Mouse (Mus musculus): Measurements from ENCODE around the gene Set.
"Not testable (repeated sequence)": the region's sequence is repeated elsewhere in the genome, so short reads cannot be mapped to it uniquely, and the experiment has no call there.

Gene Set

DNA sequence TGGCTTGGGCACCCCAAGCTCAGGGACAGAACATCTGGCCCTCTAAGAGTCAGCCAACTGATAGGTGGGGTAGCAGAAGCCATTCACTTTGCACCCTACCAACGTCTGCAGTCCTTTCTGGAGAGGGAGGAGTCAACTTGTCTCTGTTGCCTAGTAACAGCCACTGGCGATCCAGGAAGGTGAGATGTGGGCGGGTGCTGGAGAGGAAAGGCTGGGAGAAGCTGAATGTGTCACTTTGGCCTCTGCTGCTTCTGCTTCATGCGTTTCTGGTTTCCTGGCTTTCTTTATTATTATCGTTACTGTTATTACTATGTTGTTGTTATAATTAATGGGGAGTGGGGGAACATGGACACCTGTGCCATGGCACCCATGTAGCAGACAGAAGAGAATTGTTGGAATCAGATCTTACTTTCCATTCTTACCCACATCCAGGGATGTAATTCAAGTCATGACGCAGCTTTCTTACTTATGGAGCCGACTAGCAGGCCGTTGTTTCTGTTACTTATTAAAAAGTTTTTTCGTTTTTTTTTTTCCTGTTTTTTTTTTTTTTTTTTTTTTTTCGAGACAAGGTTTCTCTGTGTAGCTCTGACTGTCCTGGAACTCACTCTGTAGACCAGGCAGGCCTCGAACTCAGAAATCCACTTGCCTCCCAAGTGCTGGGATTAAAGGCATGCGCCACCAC is at the start of gene Set:
Gene Set, plus strand, starts transcription at position 156 of the 682 bp plus-strand sequence.
- ATAC-seq (ENCODE audit: low TSS enrichment) = no peak

- ATAC-seq (ENCODE audit: low TSS enrichment) = no peak
Measured at GRCm38 (mm10) chr2:30009101-30009500, 48.1 kb upstream of the Set start.

DNA sequence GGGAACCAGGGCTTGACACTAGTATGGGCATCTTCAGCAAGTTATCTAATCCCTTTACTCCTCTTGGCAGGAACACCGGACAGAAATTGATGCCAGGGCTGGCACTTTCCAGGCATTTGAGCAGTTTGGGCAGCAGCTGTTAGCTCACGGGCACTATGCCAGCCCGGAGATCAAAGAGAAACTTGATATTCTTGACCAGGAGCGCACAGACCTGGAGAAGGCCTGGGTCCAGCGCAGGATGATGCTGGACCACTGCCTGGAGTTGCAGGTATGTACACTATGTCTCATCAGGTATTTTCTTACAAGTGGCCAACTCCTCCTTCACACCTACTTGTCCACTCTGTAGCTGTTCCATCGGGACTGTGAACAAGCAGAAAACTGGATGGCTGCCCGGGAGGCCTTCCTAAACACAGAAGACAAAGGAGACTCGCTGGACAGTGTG is 46.3 kb upstream of the Set start:
- no peak for ATAC-seq (ENCODE audit: low TSS enrichment)

- ATAC-seq (ENCODE audit: low TSS enrichment) = peak; percentile 57; the same call in 1 of the 2 replicates
Measured at GRCm38 (mm10) chr2:30014326-30014966, 42.7 kb upstream of the Set start.

DNA sequence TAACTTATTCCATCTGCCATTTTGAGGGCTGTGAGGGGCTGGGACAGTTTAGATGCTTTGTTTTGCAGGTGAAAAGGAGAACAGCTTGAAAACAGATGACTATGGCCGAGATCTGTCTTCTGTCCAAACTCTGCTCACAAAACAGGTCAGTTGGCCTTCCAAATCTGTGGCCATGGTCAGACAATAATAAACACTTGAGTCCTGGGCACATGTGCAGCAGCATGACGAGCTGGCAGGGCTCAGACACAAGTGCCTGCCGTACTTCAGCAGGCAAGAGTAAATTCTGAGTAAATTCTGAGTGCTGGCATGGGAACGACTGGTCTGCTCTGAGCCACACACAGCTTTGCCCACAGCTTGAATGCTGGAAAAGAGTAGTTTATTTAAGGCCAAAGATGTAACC is 31.7 kb upstream of the Set start:
- ATAC-seq (ENCODE audit: low TSS enrichment) = no peak

DNA sequence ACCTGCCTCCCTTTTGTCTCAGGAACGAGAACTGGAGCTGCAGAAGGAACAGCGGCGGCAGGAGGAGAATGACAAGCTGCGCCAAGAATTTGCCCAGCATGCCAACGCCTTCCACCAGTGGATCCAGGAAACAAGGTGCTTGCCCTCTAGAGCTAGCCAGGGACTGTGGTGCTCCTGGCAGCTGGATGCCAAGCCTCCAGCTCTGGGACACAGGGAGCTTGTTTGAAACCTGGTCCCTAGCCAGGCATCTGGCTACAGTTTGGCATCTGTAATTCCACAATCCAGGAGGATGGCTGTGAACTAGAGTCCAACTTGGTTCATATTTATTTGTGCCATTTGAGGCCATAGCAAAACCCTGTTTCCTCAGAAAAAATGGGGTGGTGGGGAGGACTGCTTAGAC is 30.2 kb upstream of the Set start:
- ATAC-seq (ENCODE audit: low TSS enrichment) = no peak

DNA sequence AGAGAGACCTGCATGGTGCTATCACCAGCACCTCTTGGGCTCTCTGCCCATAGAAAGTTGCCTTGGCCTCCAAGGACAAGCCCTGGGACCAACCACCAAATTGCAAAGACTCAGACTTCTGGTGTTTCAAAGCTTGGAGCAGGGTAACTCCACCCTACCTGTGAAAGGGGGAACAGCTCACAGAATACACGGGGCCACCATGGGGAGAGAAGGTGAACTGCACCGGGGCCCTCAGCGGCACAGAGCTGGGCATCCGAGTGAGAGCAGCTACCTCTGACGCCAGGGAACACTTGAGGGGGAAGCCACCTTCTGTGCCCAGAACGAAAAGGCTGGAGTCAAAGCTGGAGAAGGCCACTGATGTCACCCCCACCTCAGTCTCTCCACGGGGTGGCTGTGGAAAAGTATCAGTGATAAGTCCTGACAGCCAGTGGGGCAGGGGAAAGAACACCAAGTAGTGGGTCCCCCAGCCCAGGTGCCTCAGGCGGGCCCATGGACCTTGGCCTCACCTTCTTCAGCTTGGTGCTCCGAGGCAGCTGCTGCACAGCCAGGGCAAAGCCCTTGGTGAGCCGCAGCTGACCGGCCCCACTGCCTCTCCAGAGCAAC is 24.8 kb upstream of the Set start:
- ATAC-seq (ENCODE audit: low TSS enrichment) = peak; percentile 70

DNA sequence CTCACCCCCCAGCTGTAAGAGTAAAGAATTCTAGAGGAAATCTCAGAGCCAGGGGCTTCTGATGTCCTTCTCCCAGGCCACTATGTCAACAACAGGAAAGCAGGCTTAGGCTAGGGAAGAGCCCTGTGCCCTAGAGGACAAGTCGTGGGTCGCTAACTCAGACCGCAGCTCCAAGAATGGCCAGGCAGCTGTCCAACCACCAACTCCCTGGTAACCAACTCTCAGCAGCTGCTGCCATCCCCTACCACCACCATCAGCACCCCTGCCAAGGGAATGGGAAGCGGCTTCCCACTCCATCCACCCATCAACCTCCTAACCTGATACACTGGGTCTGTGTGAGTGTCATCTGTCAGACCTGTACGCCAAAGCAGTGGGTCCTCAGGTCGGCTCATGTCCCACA is 24.2 kb upstream of the Set start:
- ATAC-seq (ENCODE audit: low TSS enrichment) = no peak; the same call in 1 of the 2 replicates

DNA sequence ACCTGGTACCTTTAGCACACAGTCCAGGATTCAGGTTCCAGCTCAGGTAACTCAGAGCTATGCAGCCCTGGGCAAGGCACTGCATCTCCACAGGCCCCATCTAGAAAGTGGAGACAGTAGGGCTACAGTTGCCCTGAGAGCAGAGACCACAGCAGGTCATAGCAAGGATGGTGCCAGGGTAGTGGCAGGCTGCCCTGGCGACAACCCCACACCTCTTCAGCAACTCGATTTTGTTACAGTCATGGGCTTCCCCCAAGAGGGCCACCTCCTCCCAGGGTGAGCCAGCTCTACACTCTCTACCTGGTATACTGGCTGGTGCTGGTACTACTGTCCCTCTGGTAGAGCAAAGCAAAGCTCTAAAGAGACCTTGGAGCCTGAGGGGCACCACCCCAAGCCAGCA is 19.4 kb upstream of the Set start:
- ATAC-seq (ENCODE audit: low TSS enrichment) = no peak

GRCm38 (mm10) chr2:30038370-30038769 is 18.8 kb upstream of the Set start:
- no peak for ATAC-seq (ENCODE audit: low TSS enrichment)

GRCm38 (mm10) chr2:30039687-30040086 is 17.5 kb upstream of the Set start:
- no peak for ATAC-seq (ENCODE audit: low TSS enrichment)

DNA sequence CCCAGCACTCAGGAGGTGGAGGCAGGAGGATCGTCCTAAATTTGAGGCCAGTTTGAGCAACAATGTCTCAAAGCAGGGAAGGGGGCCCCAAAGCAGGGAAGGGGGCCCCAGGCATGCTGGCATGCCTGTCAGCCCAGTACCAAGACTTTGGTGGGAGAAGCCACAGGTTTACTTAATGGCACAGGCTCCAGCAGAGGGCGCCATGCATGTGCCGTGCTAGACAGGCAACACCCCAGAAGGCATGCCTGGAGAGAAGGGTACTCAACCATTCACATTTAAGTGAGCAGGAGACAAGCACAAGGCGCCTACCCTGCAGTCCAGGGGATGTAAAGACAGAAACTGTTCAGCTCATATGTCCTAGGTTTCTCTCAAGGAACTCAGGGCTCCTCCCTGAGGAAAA is 14.7 kb upstream of the Set start:
- ATAC-seq (ENCODE audit: low TSS enrichment) = peak; percentile 69; the same call in 1 of the 2 replicates

GRCm38 (mm10) chr2:30044550-30044949 is 12.6 kb upstream of the Set start:
- ATAC-seq (ENCODE audit: low TSS enrichment) = no peak

DNA sequence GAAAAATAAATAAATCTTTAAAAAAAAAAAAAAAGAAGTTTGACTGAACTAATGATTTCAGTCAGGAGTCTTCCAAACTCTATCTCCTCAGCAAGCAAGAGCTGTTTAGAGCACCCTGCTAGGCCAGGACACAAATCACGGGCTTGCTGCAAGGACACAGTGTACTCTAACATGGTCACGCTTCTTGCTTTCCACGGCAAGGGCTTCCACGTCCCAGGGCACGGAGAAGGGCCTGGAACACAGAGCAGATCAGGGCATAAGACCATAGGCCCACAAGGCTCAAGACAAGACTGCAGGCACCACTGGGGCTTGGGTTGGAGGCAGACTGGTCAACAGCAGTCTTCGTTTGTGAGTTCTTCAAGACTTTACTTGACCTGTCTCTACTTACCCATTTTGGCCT is 10.1 kb upstream of the Set start:
- no peak for ATAC-seq (ENCODE audit: low TSS enrichment)

DNA sequence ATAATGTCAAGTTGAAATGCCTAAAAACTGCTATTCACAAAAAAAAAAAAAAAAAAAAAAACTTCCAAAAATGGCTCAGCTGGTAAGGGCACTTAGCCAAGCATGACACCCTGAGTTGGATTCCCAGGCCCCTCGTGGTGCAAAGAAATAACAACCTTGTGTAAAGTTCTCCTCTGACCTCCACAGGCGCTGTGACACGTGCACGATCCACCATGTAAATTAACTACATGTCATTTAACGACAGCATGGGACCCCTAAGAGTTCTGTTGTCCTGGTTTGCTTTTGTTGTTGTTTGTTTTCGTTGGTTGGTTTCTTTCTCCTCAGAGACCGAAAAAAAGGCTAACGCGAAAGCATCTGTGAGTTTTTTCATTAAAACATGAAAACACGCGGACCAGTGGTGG is 9.1 kb upstream of the Set start:
- ATAC-seq (ENCODE audit: low TSS enrichment) = no peak

DNA sequence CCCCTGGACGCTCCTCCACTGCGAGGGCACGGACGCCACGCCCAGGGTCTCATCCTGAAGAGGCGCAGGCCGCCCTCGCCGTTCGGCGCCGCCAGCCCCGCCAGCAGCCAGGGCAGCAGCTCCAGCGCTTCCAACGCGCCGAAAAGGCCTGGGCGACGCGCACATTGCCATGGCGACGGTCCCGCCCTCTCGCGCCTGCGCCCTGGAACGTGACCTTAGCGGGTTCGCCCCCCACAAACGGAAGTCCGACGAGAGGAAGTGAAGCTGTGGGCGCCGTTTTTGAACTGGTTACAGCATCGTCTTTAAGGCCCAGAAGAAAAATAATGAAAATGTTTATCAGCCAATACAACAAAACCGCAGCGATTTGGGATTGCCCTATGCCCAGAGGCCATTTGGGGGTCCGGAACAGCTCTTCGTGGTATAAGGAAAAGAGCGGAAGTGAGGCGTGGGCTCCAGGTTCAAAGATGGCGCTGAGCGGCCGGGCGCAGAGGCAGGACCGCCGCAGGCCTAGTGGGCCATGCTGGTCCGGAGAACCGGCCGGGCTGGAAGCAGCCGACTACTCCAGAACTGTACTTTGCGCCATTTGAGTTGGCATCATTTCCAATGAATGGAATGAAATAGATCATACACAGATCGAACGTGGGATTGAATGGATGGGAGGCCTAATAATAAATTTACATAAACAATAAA is 8.3 kb upstream of the Set start, which contains the start of gene Wdr34:
Gene Wdr34, minus strand, starts transcription at position 183 of the 690 bp plus-strand sequence.
- peak; percentile 94 for ATAC-seq (ENCODE audit: low TSS enrichment)

- ATAC-seq (ENCODE audit: low TSS enrichment) = no peak
Measured at GRCm38 (mm10) chr2:30049831-30050230, 7.3 kb upstream of the Set start.

GRCm38 (mm10) chr2:30051992-30052761 is 5.0 kb upstream of the Set start:
- no peak for ATAC-seq (ENCODE audit: low TSS enrichment)

DNA sequence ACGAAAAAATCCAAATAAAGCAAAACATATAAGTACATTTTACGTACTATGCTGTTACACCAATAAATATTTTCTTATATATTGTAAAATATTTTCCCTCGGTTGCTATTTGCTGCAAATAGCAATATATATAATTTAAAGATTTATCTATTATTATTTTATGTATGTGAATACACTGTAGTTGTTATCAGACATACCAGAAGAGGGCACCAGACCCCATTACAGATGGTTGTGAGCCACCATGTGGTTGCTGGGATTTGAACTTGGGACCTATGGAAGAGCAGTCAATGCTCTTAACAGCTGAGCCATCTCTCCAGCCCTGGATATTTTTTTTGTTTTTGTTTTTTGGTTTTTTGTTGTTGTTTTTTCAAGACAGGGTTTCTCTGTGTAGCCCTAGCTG is 1.9 kb upstream of the Set start:
- not testable (repeated sequence) for ATAC-seq (ENCODE audit: low TSS enrichment)

- ATAC-seq (ENCODE audit: low TSS enrichment) = no peak
Measured at GRCm38 (mm10) chr2:30056736-30057135, 442 bp upstream of the Set start.

- no peak for ATAC-seq (ENCODE audit: low TSS enrichment)
Measured at GRCm38 (mm10) chr2:30058418-30058817, 1.2 kb downstream of the Set start.
